Mouse (Mus musculus): ENCODE measurements around the gene Notch2. TPM values are rescaled to one million over a fixed set of nuclear protein-coding genes. Genes with fewer than 3 reads are reported as not detected.
A peak's percentile ranks its signal among the peaks of the same experiment; 100 is the strongest.

Notch2 gene
- polyA plus RNA-seq, 1 experiment from 2014 or later = 18.3 TPM

GRCm38 (mm10) chr3:98106115-98106514 is 92.8 kb downstream of the Notch2 start:
- Histone ChIP-seq H3K4me3 (ENCODE audit: low read depth, low read length) (no peak overlapping the region), H3K4me2 (replicated peaks; ENCODE audit: low read depth, low read length) (no peak overlapping the region), H3K36me3 (ENCODE audit: insufficient read depth, low read length) (peaks cover 39% of the 10 kb centered on the region), H3K9ac (replicated peaks; ENCODE audit: low read depth) (no peak overlapping the region), H3K27me3 (replicated peaks; ENCODE audit: insufficient read depth, low read length) (no peaks in the 10 kb centered on the region), H3K27ac (ENCODE audit: low read length) (no peak overlapping the region), H3K4me1 (ENCODE audit: insufficient read depth, low read depth, low read length) (no peaks in the 10 kb centered on the region), H3K9me3 (ENCODE audit: low read length) (no peaks in the 10 kb centered on the region)
- WGBS = 73% methylated on average over 4 of the region's 4 CpGs
- TF ChIP-seq EP300 (IDR thresholded peaks at IDR 0.05) = no peak
- DNase-seq (ENCODE audit: low spot score) (no peak), ATAC-seq (no peak)

GRCm38 (mm10) chr3:98106590-98107313 is 93.4 kb downstream of the Notch2 start:
- Histone ChIP-seq H3K27ac (ENCODE audit: low read length) (no peak overlapping the region), H3K4me2 (replicated peaks; ENCODE audit: low read depth, low read length) (no peak overlapping the region), H3K9ac (replicated peaks; ENCODE audit: low read depth) (no peak overlapping the region), H3K9me3 (ENCODE audit: low read length) (no peaks in the 10 kb centered on the region), H3K27me3 (replicated peaks; ENCODE audit: insufficient read depth, low read length) (no peaks in the 10 kb centered on the region), H3K36me3 (ENCODE audit: insufficient read depth, low read length) (peaks cover 38% of the 10 kb centered on the region), H3K4me3 (ENCODE audit: low read depth, low read length) (no peak overlapping the region), H3K4me1 (ENCODE audit: insufficient read depth, low read depth, low read length) (no peaks in the 10 kb centered on the region)
- ATAC-seq = peak; percentile 27; the same call in 1 of the 2 replicates
- TF ChIP-seq EP300 (IDR thresholded peaks at IDR 0.05) (no peak), CTCF (IDR thresholded peaks at IDR 0.05) (no peak)
- WGBS = 88% methylated on average over 12 of the region's 12 CpGs
- peak; percentile 32 for DNase-seq (ENCODE audit: low spot score)

- TF ChIP-seq EP300 (IDR thresholded peaks at IDR 0.05) (0 out of 2 replicates have a peak, but pooled peaks have one; percentile 12), CTCF (IDR thresholded peaks at IDR 0.05) (no peak)
Observed at GRCm38 (mm10) chr3:98108416-98108815, 95.1 kb downstream of the Notch2 start.

GRCm38 (mm10) chr3:98108866-98109265 is 95.5 kb downstream of the Notch2 start:
- Histone ChIP-seq H3K9ac (replicated peaks; ENCODE audit: low read depth) (no peak overlapping the region), H3K27ac (ENCODE audit: low read length) (peak overlapping the region; percentile 32; the same call in 1 of the 2 replicates), H3K9me3 (ENCODE audit: low read length) (no peaks in the 10 kb centered on the region), H3K27me3 (replicated peaks; ENCODE audit: insufficient read depth, low read length) (no peaks in the 10 kb centered on the region), H3K4me3 (ENCODE audit: low read depth, low read length) (no peak overlapping the region), H3K36me3 (ENCODE audit: insufficient read depth, low read length) (peaks cover 26% of the 10 kb centered on the region; the same call in 1 of the 2 replicates), H3K4me2 (replicated peaks; ENCODE audit: low read depth, low read length) (no peak overlapping the region), H3K4me1 (ENCODE audit: insufficient read depth, low read depth, low read length) (no peaks in the 10 kb centered on the region)
- TF ChIP-seq EP300 (IDR thresholded peaks at IDR 0.05) (no peak), CTCF (IDR thresholded peaks at IDR 0.05) (no peak)
- peak; percentile 40 for ATAC-seq
- WGBS = 55% methylated on average over 3 of the region's 3 CpGs
- no peak for DNase-seq (ENCODE audit: low spot score)

More at GRCm38 (mm10) chr3:98108416-98108815, 95.1 kb downstream of the Notch2 start:
- Histone ChIP-seq H3K4me3 (ENCODE audit: low read depth, low read length) (no peak overlapping the region), H3K4me1 (ENCODE audit: insufficient read depth, low read depth, low read length) (no peaks in the 10 kb centered on the region), H3K27ac (ENCODE audit: low read length) (peak overlapping the region; percentile 32; the same call in 1 of the 2 replicates), H3K36me3 (ENCODE audit: insufficient read depth, low read length) (peaks cover 31% of the 10 kb centered on the region; the same call in 1 of the 2 replicates), H3K4me2 (replicated peaks; ENCODE audit: low read depth, low read length) (no peak overlapping the region), H3K27me3 (replicated peaks; ENCODE audit: insufficient read depth, low read length) (no peaks in the 10 kb centered on the region), H3K9ac (replicated peaks; ENCODE audit: low read depth) (no peak overlapping the region), H3K9me3 (ENCODE audit: low read length) (no peaks in the 10 kb centered on the region)
- DNase-seq (ENCODE audit: low spot score) = peak; percentile 41
- peak; percentile 44; the same call in 1 of the 2 replicates for ATAC-seq
- 42% methylated on average over 4 of the region's 4 CpGs for WGBS

- Histone ChIP-seq H3K9me3 (ENCODE audit: low read length) (no peaks in the 10 kb centered on the region), H3K27ac (ENCODE audit: low read length) (no peak overlapping the region), H3K9ac (replicated peaks; ENCODE audit: low read depth) (no peak overlapping the region), H3K36me3 (ENCODE audit: insufficient read depth, low read length) (peaks cover 14% of the 10 kb centered on the region; the same call in 1 of the 2 replicates), H3K4me1 (ENCODE audit: insufficient read depth, low read depth, low read length) (no peaks in the 10 kb centered on the region), H3K4me2 (replicated peaks; ENCODE audit: low read depth, low read length) (no peak overlapping the region), H3K27me3 (replicated peaks; ENCODE audit: insufficient read depth, low read length) (no peaks in the 10 kb centered on the region), H3K4me3 (ENCODE audit: low read depth, low read length) (no peak overlapping the region)
- no peak for TF ChIP-seq EP300 (IDR thresholded peaks at IDR 0.05)
- no peak for TF ChIP-seq CTCF (IDR thresholded peaks at IDR 0.05)
- 95% methylated on average over 4 of the region's 4 CpGs for WGBS
- no peak for ATAC-seq
- DNase-seq (ENCODE audit: low spot score) = no peak
Observed at GRCm38 (mm10) chr3:98110610-98111009, 97.3 kb downstream of the Notch2 start.

GRCm38 (mm10) chr3:98118252-98118651 is 104.9 kb downstream of the Notch2 start:
- 88% methylated on average over 3 of the region's 3 CpGs for WGBS
- Histone ChIP-seq H3K9me3 (ENCODE audit: low read length) (no peaks in the 10 kb centered on the region), H3K36me3 (ENCODE audit: insufficient read depth, low read length) (peaks cover 33% of the 10 kb centered on the region), H3K4me1 (ENCODE audit: insufficient read depth, low read depth, low read length) (no peaks in the 10 kb centered on the region), H3K9ac (replicated peaks; ENCODE audit: low read depth) (no peak overlapping the region), H3K27me3 (replicated peaks; ENCODE audit: insufficient read depth, low read length) (no peaks in the 10 kb centered on the region), H3K4me2 (replicated peaks; ENCODE audit: low read depth, low read length) (no peak overlapping the region), H3K4me3 (ENCODE audit: low read depth, low read length) (no peak overlapping the region), H3K27ac (ENCODE audit: low read length) (no peak overlapping the region)
- no peak for TF ChIP-seq EP300 (IDR thresholded peaks at IDR 0.05)
- no peak for TF ChIP-seq CTCF (IDR thresholded peaks at IDR 0.05)
- DNase-seq (ENCODE audit: low spot score) = no peak
- ATAC-seq = no peak

Measured in lung, postnatal 0 days (tissue).